Mouse (Mus musculus): Measurements from ENCODE around the gene Amz1.

The Amz1 gene

DNA sequence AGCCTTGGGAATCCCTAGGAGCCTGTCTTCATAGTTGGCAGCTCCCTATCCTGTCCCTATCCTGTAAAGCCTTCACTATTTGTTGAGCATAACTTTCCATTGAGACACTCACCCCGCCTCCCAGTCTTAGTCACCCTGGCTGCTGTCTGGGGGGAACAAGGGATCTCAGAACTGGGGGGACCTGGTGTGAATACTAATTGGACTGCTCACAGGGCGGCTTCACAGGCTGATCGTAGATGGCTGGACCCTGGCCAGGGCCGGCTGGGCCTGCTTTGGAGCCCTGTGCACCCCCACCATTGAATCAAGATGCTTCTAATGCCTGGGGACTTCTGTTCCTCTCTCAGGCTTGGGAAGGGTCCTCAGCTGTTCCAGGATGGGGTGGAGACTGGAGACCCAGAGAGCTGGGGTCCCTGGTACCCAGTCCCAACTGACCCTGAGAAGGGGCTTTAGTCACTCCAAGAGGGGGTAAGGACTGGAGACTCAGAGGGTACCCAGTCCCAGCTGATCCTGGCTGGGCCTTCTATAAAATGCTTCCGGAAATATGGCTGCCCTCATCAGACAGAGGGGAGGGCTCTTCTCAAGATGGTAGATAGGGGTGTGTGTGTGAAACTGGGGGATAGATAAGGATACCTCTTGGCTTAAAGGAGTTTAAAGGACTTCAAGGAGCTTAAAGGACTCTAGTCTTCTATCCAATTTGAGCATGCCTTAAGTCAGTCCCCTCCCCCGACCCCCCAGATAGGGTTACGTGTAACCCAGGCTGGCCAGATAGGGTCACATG lies 2.3 kb downstream of the Amz1 start:
- DNase-seq, result no peak

DNA sequence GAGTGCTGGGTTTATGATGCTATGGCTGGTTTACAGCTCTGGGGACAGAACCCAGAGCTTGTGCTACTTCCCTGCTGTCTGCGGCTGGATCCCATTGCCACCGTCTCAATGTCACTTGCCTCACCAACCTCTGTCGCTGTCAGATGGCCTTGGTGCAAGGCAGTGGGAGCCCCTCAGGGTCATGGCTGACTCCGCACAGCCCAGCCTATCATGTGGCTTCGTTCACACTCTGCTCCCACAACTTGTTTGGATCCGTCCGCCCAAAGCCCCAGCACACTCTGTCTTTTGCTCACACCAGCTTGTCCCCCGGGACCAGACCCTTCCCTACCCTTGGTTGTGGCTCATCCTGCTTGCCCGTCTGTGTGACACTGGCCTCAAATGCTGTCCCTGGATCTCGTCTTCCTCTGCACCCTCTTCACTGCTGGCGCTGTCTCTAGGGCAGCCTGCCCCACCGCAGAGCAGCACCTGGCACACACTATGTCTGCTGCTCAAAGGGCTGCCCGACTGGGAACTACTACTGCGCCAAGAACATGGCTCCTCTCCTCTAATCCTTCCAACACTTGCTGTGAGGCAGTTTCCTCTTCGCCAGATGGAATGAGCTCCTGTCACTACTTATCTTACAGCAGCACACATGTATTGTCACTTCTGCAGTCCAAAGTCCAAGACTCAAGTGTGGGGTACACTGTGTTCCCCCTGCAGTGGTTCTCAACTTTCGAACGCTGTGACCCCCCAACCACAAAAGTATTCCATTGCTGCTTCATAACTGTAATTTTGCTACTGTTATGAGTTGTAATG lies 3.2 kb downstream of the Amz1 start:
- no peak for DNase-seq

DNA sequence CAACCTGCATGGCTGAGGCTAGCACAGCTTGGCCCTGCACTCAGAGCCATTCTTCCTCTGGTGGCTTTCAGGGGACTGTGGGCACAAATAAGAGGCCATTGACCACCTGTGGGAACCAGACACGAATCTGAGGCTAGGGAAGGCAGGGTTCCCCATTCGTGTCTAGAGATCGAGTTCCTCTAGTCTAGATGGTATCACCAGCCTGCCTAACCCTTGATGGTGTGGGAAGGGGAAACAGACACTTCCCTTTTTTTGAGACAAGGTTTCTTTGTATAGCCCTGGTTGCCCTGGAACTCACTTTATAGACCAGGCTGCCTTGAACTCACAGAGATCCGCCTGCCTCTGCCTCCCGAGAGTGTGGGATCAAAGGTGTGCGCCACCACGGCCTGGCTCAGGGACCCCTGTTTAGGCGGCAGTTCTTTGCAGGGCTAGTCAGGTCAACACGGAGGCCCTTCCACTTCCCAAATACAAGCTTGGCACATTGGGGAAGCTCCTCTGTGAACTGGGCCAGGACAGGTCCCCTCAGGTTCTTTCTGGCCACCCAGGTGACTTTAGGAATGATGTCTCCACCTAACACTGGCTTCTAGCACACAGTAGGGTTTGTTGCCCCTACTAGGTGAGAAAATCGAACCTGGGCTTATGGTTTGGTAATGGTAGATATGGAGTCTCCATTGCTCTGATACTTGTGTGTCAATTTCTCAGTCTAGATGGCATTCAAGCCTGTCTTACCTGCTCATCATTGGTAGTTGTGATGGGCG lies 7.3 kb downstream of the Amz1 start:
- peak; percentile 53 to 63 for DNase-seq

DNA sequence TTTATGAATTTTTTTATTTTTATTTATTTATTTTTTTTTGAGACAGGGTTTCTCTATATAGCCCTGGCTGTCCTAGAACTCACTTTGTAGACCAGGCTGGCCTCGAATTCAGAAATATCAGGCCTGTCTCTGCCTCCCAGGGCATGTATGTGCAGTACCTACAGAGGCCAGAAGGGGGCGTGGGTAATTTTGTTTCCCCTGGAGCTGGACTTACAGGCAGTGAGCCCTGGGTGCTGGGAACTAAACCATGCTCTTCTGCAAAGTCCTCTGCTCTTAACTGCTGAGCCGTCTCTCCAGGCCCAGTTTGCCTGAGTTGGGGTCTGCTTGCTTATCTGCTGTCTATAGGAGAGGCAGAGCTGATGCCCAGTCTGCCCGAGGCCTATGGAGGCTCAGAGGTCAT lies 8.3 kb downstream of the Amz1 start:
- DNase-seq, result peak; percentile 79

DNA sequence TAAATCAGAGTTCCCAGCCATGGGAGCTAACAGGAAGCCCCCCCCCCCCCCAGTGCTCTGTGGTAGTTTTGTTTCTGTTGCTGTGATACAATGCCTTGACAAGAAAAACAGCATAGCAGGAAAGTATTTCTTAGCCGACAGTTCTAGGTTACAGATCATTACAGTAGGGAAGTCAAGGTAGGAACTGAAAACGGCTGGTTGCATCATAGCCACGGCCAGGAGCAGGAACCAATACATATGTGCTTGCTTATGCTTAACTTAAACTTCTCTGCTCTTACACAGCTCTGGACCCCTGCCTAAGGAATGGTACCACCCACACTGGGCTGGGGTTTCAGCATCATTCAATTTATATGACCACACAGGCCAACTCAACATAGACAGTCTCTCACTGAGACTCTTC lies 9.4 kb downstream of the Amz1 start:
- DNase-seq, result peak; percentile 69 to 78

DNA sequence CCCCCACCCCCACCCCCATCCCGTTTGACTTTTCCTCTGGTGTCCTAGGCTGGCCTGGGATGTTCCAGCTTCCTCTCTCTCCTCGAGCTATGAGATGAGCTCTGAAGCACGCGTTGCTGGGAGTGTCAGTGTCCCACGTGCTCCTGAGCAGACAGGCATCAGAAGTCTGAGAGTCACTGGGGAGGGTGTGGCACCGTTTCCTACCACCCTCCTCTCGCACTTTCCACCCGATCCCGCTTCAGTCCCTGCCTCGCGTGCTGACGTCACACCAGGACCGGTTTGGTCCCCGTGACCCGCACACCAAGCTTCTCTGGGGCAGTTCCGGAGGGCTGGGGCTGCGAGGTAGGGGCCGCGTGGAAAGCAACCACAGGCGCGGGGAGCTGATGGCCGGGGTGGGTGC lies 11.4 kb downstream of the Amz1 start:
- DNase-seq, result peak; percentile 77 to 81

DNA sequence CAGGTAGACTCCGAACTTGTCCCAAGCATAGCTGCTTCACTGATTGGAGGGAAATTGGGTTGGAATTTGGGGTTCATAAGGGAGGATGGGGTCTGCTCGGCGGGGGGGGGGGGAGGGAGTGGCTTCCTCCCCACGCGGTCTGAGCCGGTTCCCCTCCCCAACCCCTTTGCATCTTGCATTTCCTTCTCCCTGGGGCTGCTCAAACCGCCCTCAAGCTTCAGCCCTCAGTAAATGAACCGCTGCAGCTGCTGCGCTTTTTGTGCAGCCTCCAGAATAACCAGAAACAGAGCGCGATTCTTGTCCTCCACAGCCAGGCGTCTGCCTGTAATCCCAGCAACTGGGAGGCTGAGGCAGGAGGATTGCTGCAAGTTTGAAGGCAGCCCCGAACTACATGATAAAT lies 12.2 kb downstream of the Amz1 start:
- peak; percentile 36 to 38 for DNase-seq

DNA sequence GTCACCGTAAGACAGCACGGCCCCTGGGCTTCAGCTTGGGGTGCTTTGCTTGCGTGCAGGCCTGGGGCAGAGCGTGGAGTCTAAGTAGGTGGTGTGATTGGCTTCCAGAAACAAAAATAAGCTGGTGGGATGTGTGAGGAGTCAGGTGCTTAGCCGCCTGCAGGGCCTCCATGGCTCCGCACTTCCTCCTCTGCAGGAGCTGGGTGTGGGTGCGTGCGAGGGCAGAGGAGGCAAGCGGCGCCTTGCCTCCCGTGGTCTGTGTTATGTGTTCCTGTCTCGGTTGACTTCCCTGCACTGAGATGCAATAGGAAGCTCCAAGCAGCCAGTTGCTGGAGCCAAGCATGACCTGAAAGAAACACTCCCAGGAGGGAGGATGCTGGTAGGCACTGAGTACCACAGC lies 15.9 kb downstream of the Amz1 start:
- no peak for DNase-seq

DNA sequence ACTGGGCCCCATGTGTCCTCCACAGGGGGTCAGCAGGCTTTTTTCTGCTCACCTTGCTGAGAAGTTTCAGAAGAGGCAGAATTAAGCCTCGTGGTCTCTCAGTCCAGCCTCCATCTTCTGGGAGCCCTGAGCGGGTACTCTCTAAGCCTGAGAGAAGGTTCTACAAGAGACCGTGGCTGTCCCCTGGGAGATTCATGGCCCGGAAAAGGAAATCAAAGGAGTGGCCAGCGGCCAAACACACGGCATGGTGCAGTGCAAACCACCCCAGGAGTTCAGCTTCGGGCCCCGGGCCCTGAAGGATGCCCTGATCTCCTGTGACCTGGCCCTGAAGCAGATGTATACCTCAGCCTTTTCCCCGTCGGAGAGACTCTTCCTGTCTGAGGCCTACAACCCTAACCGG lies 17.1 kb downstream of the Amz1 start:
- DNase-seq, result no peak

DNA sequence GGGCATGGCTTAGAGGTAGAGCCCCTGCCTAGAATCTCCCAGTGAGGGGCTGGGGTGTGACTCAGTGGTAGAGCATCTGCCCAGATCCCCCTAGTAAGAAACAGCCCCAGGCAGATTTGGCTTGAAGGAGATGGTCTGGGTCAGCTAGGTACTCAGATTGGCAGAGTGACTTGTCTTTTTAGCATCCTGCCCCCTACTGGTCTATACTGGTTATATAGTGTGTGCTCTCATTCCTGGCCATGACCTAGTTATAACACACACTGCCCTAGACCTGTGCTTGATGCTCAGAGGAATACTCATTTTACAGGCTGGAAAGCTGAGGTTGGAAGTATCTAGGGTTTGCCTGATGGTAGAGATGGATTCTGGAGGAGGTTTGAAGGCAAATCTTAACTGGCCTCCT lies 17.9 kb downstream of the Amz1 start:
- peak; percentile 37 to 41 for DNase-seq

DNA sequence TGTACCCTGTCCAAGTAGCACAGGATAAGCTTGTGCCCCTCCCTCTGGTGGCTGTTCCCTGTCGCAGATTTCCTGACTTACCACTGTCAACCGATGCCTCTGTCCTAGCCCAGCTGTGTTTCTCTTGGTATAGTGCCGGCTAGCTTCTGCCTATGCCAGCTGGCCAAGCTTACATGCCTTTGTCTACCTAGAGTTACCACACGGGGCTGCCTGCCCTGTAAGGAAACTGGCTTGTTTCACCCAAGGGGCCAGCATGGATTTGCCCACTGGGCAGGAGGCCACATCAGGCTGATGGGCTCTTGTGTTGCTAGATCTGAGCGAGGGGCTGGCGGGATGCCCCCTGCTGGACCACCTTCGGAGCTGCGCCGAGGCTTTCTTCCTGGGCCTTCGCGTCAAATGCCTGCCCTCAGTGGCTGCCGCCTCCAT lies 19.8 kb downstream of the Amz1 start:
- peak in 1 of 2 experiments; percentile 42 for DNase-seq

DNA sequence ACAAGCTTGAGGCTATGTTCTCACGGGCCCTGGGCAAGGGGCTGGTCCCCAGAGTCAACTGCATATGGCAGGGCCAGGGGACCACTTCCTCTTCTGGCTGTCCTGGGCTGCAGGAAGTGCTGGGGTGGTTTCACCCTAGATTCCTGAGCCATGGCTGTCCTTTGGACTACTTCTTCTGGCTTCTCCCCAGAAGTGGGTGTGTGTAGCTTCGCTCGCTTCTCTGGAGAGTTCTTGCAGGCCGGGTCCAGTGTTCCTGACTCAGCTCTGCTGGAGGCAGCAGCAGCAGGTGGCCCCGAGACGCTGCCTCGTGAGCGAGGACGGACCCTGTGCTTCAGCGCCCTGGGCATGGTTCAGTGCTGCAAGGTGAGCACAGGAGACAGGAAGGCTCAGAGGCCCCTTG lies 24.5 kb downstream of the Amz1 start:
- DNase-seq, result peak; percentile 50 to 57

DNA sequence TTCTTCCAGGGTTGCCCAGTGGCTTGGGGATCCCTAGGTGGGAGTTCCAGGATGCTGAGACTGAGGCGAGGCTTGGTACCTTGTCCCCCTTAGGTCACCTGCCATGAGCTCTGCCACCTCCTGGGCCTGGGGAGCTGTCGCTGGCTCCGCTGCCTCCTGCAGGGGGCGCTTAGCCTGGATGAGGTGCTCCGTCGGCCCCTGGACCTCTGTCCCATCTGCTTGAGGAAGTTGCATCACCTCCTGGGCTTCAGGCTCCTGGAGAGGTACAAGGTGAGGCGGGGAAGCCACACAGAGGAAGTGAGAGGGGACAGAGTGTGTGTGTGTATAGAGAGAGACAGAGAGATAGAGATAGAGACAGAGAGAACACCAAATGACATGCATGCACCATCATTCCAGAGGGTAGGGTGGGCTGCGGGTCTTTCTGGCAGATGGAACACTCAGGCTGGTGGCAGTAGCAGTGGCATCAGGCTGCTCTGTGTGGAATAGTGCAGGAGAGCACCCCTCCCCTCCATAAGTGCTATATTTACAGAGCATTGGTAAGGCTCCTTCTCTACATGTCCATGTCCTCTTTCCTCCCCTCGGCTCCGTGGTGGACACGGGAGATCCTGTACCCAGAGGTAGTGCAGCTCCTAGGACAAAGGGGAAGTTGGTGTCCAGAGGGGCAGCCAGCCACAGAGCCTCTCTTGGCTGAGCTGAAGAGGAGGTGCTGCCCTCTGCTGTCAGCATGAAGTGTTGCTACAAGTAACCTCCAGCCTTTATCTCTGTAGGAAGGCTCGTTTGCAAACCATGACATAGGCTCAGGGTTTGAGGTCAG lies 25.3 kb downstream of the Amz1 start:
- DNase-seq, result peak; percentile 81 to 82

DNA sequence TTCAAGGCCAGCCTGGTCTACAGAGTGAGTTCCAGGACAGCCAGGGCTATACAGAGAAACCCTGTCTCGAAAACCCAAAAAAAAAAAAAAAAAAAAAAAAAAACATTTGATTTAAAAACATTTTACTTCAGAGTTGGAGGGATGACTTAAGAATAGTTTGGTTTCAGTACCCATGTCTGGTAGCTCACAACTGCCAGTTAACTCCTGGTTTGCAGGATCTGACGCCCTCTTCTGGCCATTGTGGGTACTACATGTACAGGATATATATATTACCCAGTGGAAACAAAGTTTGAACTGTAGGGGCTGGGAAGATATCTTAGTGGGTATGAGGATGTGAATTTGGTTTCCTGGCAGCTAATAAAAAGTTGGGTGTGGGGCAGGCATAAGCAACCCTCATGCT lies 27.0 kb downstream of the Amz1 start:
- DNase-seq, result peak; percentile 83 to 85

DNA sequence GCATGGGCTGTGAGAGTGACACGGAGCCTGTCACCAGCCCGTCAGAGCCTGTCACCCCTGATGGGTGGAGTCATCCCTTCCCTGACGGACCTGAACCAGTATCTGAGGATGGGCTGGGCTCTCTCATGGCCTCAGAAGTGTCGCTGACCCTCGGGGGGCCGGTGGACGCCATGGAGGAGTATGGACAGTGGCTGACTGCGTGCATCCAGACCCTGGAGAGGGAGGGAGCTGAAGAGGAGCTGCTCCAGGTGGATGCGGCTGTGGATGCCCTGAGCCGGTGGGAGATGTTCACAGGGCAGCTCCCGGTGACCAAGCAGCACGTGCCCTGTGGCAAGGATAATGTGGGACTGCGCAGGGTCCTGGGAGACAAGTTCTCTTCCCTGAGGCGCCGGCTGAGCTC lies 28.1 kb downstream of the Amz1 start:
- DNase-seq, result no peak

DNA sequence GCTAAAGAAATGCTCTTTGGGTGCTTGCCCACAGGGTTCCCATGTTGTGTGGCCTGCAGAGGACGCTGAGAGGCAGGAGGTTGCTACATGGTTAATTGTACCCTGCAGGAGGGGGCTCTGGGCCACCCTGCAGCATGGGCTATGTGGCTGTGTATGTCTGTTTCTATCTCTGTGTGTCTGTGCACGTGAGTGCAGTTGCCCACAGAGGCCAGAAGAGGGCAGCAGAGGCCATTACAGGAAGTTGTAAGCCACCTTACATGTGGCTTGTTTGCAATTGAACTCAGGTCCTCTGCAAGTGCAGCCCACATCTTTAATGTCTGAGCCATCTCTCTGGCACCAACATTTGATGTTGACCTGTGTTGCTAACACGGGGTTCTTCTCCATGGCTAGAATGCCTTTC lies 28.7 kb downstream of the Amz1 start:
- DNase-seq, result peak; percentile 43 to 48

DNA sequence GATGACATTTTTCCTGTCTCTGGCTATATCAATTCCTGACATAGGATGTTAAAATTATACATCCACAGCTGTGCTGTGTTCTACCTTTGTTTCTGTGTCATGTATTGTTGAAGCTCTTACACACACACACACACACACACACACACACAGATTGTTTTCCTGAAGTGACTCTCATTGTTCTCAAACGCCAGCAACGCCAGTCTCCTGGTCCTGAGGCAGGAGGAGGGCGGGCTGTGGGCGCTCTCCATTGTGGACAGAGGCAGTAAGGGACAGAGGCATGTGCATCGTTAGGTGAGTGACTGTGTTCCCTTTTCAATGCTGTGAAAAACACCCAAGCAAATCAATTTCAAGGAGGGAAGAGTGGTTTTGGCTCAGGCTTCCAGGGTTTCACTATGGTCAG lies 29.3 kb downstream of the Amz1 start:
- DNase-seq, result no peak

DNA sequence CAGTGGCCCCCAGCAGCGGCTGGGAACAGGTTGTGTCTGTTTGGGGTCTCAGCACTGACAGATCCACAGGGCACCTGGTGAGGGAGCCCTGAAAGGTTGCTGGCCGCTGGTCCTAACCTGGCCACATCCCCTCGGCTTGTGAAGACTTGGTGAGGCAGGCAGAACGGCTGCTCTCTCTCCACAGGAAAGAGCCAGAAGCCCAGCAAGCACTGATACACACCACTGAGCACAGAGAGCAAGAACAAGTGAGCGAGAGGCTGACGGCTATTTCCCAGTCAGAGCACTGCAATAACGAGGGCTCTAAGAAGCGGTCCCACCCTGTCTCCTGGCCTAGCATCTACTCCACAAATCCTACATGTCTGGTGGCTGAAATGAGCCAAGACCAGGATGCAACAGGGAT lies 34.9 kb downstream of the Amz1 start:
- no peak for DNase-seq

DNA sequence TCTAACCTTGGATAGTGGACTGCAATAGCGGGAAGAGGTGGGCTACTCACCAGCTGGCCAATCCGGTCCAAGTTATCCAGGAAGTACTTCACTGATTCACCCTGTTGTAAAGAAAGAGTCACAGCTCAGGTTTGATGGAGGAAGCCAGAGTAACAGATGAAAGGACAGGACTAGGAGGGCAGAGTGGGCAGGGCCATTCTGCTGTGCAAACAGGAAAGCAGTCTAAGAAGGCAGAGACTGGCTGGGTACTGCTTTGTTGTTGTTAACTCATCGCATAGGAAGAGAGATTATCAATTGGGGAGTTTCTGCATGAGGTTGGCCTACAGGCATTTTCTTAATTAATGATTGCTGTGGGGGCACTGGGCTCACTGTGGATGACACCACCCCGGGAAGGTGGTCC lies 38.6 kb downstream of the Amz1 start:
- no peak for DNase-seq

DNA sequence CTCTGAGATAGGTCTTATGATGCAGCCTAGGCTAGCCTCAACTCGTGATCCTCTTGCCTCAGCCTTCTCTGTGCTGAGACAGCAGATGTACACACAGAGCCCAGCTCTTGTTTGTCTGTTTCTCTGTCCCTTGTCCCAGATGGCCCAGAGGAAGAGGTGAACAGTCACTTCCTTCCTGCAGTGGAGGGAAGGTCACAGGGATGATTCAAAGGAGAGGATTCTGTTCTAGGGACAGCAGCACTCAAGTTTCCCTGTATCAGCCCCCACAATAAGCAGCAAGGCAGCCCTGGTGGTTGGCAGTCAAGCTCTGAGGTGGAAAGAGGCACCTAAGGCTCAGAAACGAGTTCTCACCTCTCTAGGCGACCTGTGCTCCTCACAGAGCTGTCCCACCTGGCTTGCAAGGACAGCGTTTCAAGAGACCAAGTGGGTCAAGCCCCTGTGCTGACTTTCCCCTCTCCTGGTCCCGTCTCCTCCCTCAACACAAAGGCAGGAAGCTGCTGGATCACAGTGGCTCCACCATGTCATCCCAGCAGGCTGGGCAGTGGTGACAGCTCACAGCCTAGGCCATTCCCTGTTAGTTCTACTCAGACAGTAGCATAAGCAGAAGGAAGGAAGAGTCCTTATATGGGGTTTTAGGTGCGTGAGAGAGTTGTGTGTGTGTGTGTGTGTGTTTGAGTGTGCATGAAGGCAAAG lies 41.1 kb downstream of the Amz1 start:
- no peak for DNase-seq

DNA sequence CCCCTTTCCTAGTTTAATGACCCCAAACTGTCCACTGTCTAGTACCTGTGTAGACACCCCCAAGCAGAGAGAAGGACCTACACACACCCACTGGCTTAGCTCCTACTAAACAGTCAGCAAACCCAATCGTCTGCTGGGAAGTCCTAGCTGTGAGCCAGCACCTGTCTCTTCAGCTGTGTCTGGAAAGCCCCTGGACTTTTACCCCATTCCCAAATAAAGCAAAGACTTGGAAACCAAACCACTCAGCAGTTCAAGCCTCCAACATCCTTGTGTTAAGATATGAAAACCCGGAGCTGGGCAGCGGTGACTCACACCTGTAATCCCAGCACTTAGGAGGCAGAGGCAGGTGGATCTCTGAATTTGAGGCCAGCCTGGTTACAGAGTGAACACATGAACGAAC lies 42.6 kb downstream of the Amz1 start:
- no peak for DNase-seq

DNA sequence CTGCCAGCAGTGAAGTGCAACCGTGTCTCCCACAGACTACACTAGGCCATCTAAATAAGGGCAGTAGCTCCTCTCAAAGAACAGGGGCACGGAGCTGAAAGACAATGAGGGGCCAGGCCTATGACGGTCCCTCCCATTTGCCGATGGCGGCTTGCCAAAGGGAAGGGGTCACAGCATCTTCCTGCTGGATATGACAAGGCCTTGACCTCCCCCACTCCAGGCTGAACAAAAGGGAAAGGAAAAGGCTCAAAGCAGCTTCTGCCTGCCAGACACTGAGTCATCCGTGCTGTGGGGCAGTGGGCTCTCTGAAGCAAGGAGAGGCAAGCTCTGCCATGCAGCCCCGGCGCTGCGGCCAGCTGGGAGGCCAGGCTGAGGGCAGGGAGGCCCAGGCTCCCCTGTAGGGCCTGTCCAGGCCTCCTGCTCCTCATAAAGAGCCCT lies 43.8 kb downstream of the Amz1 start:
- no peak for DNase-seq

All from B cell, adult 2 months (primary cell).